In the genomic region with DNA sequence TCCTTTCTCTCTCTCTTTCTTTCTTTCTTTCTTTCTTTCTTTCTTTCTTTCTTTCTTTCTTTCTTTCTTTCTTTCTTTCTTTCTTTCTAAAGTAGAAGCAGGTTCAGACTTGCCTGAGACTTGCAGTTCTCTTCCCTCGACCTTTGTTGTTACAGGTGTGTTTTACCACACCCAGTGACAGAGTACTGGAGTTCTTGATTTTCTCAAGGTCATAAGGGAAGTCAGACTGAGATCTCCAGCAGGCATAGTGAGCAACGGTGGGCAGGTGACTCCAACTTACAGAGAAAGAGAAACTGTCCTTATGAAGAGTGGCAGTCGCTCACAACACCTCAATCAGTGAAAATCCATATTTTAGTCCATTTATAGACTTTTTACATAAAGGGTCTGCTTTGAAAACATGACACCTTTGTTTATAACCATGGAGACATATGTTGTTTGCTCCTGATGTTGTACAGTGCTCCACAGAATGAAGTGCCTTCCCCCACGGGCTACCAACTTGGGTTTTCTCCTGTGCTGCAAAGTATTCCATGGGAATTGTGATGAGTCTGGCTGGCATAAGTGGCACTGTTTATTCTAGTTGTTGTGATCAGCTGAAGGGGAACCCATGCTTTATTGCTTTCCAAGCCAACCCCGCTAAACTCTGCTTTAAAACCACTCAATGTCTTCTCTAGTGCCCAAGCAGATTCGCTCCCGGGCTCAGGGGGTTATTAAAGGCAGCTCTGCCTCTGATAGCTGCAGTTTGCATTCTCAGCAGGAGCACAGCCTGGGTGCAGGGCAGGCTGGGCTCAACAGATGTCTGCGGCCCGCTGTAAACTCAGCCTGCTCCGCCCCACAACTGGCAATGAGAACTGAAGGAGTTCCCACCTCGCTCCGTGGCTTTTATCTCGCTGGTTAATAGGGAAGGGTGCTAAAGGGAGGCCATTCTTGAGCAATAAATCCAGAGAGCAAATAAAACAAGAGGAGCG, we compare ENCODE assay signal across 11 mouse cellular contexts.
A peak's percentile ranks its signal among the peaks of the same experiment; 100 is the strongest.
DNase-seq lines count a peak whose midpoint lies in the region; ATAC-seq and TF ChIP-seq lines count a peak whose summit lies in the region.
"Had no signal": no experiment of that assay in that cellular context is flagged by ENCODE, and none has a peak within 500 bp of the region (broad histone marks: within the 10 kb centered on the region; RNA-seq: fewer than 3 reads in every experiment).

No protein-coding gene starts in this region.

- 27% methylated on average over 14 of the region's 14 CpGs for WGBS in forebrain, embryonic 14.5 days
- 27% methylated on average over 14 of the region's 14 CpGs for WGBS in forebrain, embryonic 15.5 days
- WGBS in lung, embryonic 14.5 days, result 24% methylated on average over 14 of the region's 14 CpGs
- WGBS in heart, postnatal 0 days, result 33% methylated on average over 14 of the region's 14 CpGs
- WGBS in small intestine, adult 2 months, result 17% methylated on average over 14 of the region's 14 CpGs
- WGBS in thymus, adult 2 months, result 81% methylated on average over 14 of the region's 14 CpGs

- H3K4me1 ChIP-seq in forebrain, embryonic 14.5 days (ENCODE audit: control insufficient read depth, insufficient read depth, low read length), result 0 out of 2 replicates have a peak, but pooled peaks cover 4% of the 10 kb centered on the region
- H3K4me1 ChIP-seq in forebrain, embryonic 15.5 days, result peaks cover 4% of the 10 kb centered on the region; the same call in 1 of the 2 replicates
- no peaks in the 10 kb centered on the region for H3K4me1 ChIP-seq in lung, embryonic 14.5 days (ENCODE audit: insufficient read depth)
- H3K4me1 ChIP-seq in heart, postnatal 0 days (ENCODE audit: control insufficient read depth, insufficient read depth), result peaks cover 9% of the 10 kb centered on the region; the same call in 1 of the 2 replicates
- H3K4me1 ChIP-seq in small intestine, adult 2 months (ENCODE audit: control insufficient read depth, insufficient read depth, insufficient read length, low read length), result peaks cover 13% of the 10 kb centered on the region
- no peaks in the 10 kb centered on the region for H3K4me1 ChIP-seq in thymus, adult 2 months (replicated peaks; ENCODE audit: control insufficient read depth, insufficient read depth, low read length)
- H3K4me1 ChIP-seq: hindbrain, embryonic 15.5 days; midbrain, embryonic 15.5 days had no signal

- H3K4me3 ChIP-seq in forebrain, embryonic 14.5 days (ENCODE audit: low read depth, low read length), result no peak overlapping the region
- H3K4me3 ChIP-seq in forebrain, embryonic 15.5 days, result no peak overlapping the region
- no peak overlapping the region for H3K4me3 ChIP-seq in lung, embryonic 14.5 days (ENCODE audit: low read depth, low read length)
- H3K4me3 ChIP-seq in heart, postnatal 0 days (ENCODE audit: low read depth, low read length), result no peak overlapping the region
- no peak overlapping the region for H3K4me3 ChIP-seq in small intestine, adult 2 months (ENCODE audit: low read depth, low read length)
- H3K4me3 ChIP-seq in thymus, adult 2 months (ENCODE audit: control insufficient read depth, insufficient read depth, low read length), result no peak overlapping the region
- H3K4me3 ChIP-seq: hindbrain, embryonic 15.5 days; midbrain, embryonic 15.5 days had no signal

- H3K9ac ChIP-seq in forebrain, embryonic 14.5 days (ENCODE audit: low read length), result no peak overlapping the region
- H3K9ac ChIP-seq in forebrain, embryonic 15.5 days (replicated peaks), result no peak overlapping the region
- no peak overlapping the region for H3K9ac ChIP-seq in lung, embryonic 14.5 days
- no peak overlapping the region for H3K9ac ChIP-seq in heart, postnatal 0 days (replicated peaks; ENCODE audit: low read depth, low read length)
- H3K9ac ChIP-seq: hindbrain, embryonic 15.5 days; midbrain, embryonic 15.5 days had no signal

- no peak for ATAC-seq in forebrain, embryonic 14.5 days
- no peak for ATAC-seq in forebrain, embryonic 15.5 days (replicated peaks)
- peak; percentile 38; the same call in 1 of the 2 replicates for ATAC-seq in lung, embryonic 14.5 days (ENCODE audit: insufficient read depth)
- 0 out of 2 replicates have a peak, but pooled peaks have one; percentile 39 for ATAC-seq in heart, postnatal 0 days (ENCODE audit: insufficient read depth, low read depth)
- ATAC-seq: midbrain, embryonic 15.5 days had no signal

- no peak for TF ChIP-seq POLR2A in small intestine, adult 2 months (IDR thresholded peaks at IDR 0.05; ENCODE audit: low read depth, low read length)
- TF ChIP-seq POLR2A in thymus, adult 2 months (IDR thresholded peaks at IDR 0.05; ENCODE audit: control insufficient read depth, extremely low read depth, insufficient read depth, low read length, poor library complexity), result no peak

- DNase-seq in forebrain, embryonic 14.5 days (ENCODE audit: low spot score), result peak; percentile 23
- peak; percentile 44 for DNase-seq in lung, embryonic 14.5 days
- DNase-seq in lung, adult 18-20 months, result no peak
- no peak for DNase-seq in heart, postnatal 0 days (ENCODE audit: low spot score)
- DNase-seq in layer of hippocampus, adult 9-11 months, result no peak
- no peak for DNase-seq in thymus, adult 2 months
- DNase-seq: cerebellum, adult 2 months had no signal

- no peak for TF ChIP-seq CTCF in lung, embryonic 14.5 days (IDR thresholded peaks at IDR 0.05; ENCODE audit: low read depth)
- no peak for TF ChIP-seq CTCF in heart, postnatal 0 days (IDR thresholded peaks at IDR 0.05; ENCODE audit: low read depth)
- TF ChIP-seq CTCF in small intestine, adult 2 months (IDR thresholded peaks at IDR 0.05; ENCODE audit: extremely low read depth, insufficient read length, insufficient replicate concordance, low read depth, low read length), result no peak
- no peak for TF ChIP-seq CTCF in thymus, adult 2 months (IDR thresholded peaks at IDR 0.05; ENCODE audit: borderline replicate concordance, control insufficient read depth, extremely low read depth, insufficient read depth, low read length, poor library complexity)

- no peaks in the 10 kb centered on the region for H3K27me3 ChIP-seq in forebrain, embryonic 14.5 days (replicated peaks; ENCODE audit: control insufficient read depth, insufficient read depth, low read length)
- no peaks in the 10 kb centered on the region for H3K27me3 ChIP-seq in forebrain, embryonic 15.5 days
- H3K27me3 ChIP-seq in lung, embryonic 14.5 days (ENCODE audit: insufficient read depth, low read length), result no peaks in the 10 kb centered on the region
- H3K27me3 ChIP-seq in heart, postnatal 0 days (ENCODE audit: control insufficient read depth, insufficient read depth, low read length), result no peaks in the 10 kb centered on the region
- no peaks in the 10 kb centered on the region for H3K27me3 ChIP-seq in small intestine, adult 2 months (ENCODE audit: control insufficient read depth, insufficient read depth, low read length)
- no peaks in the 10 kb centered on the region for H3K27me3 ChIP-seq in thymus, adult 2 months (ENCODE audit: control insufficient read depth, insufficient read depth, low read length)
- H3K27me3 ChIP-seq: hindbrain, embryonic 15.5 days; midbrain, embryonic 15.5 days had no signal

- H3K36me3 ChIP-seq in forebrain, embryonic 14.5 days (ENCODE audit: control insufficient read depth, insufficient read depth, low read length), result no peaks in the 10 kb centered on the region
- H3K36me3 ChIP-seq in forebrain, embryonic 15.5 days, result no peaks in the 10 kb centered on the region
- no peaks in the 10 kb centered on the region for H3K36me3 ChIP-seq in lung, embryonic 14.5 days (ENCODE audit: insufficient read depth)
- H3K36me3 ChIP-seq in heart, postnatal 0 days (replicated peaks; ENCODE audit: control insufficient read depth, insufficient read depth, low read length), result no peaks in the 10 kb centered on the region
- H3K36me3 ChIP-seq in small intestine, adult 2 months (ENCODE audit: control insufficient read depth, insufficient read depth, low read length), result no peaks in the 10 kb centered on the region
- H3K36me3 ChIP-seq in thymus, adult 2 months (ENCODE audit: control insufficient read depth, insufficient read depth, low read length), result no peaks in the 10 kb centered on the region
- H3K36me3 ChIP-seq: hindbrain, embryonic 15.5 days; midbrain, embryonic 15.5 days had no signal

- H3K27ac ChIP-seq in forebrain, embryonic 14.5 days (ENCODE audit: low read depth, low read length), result no peak overlapping the region
- no peak overlapping the region for H3K27ac ChIP-seq in forebrain, embryonic 15.5 days (replicated peaks)
- H3K27ac ChIP-seq in lung, embryonic 14.5 days (ENCODE audit: low read depth), result no peak overlapping the region
- H3K27ac ChIP-seq in heart, postnatal 0 days (ENCODE audit: low read depth), result no peak overlapping the region
- peak overlapping the region; percentile 48 for H3K27ac ChIP-seq in small intestine, adult 2 months (ENCODE audit: insufficient read depth, low read depth, low read length)
- H3K27ac ChIP-seq in thymus, adult 2 months (ENCODE audit: control insufficient read depth, insufficient read depth, low read length), result no peak overlapping the region
- H3K27ac ChIP-seq: hindbrain, embryonic 15.5 days; midbrain, embryonic 15.5 days had no signal

- no peaks in the 10 kb centered on the region for H3K9me3 ChIP-seq in forebrain, embryonic 14.5 days (replicated peaks; ENCODE audit: control insufficient read depth, low read length)
- no peaks in the 10 kb centered on the region for H3K9me3 ChIP-seq in forebrain, embryonic 15.5 days
- H3K9me3 ChIP-seq in lung, embryonic 14.5 days (ENCODE audit: low read depth, low read length), result no peaks in the 10 kb centered on the region
- no peaks in the 10 kb centered on the region for H3K9me3 ChIP-seq in heart, postnatal 0 days (replicated peaks; ENCODE audit: control insufficient read depth, low read length)
- H3K9me3 ChIP-seq: hindbrain, embryonic 15.5 days; midbrain, embryonic 15.5 days had no signal

- H3K4me2 ChIP-seq in forebrain, embryonic 14.5 days (ENCODE audit: low read length), result no peak overlapping the region
- H3K4me2 ChIP-seq in forebrain, embryonic 15.5 days (replicated peaks), result no peak overlapping the region
- no peak overlapping the region for H3K4me2 ChIP-seq in lung, embryonic 14.5 days
- H3K4me2 ChIP-seq in heart, postnatal 0 days (ENCODE audit: low read depth, low read length), result no peak overlapping the region
- H3K4me2 ChIP-seq: hindbrain, embryonic 15.5 days; midbrain, embryonic 15.5 days had no signal

- no peak for TF ChIP-seq EP300 in heart, postnatal 0 days (IDR thresholded peaks at IDR 0.05; ENCODE audit: low read depth)

Comparison
In these comparisons a context has a peak if more than half of its experiments do, and no peak if none do; other contexts are left out.
1. DNase-seq: peak in forebrain, embryonic 14.5 days (single experiment) and lung, embryonic 14.5 days (single experiment); none in lung, adult 18-20 months (0 of 2), heart, postnatal 0 days (single experiment), layer of hippocampus, adult 9-11 months (single experiment) and thymus, adult 2 months (single experiment).
2. ATAC-seq: peak in lung, embryonic 14.5 days (single experiment) and heart, postnatal 0 days (single experiment); none in forebrain, embryonic 14.5 days (single experiment) and forebrain, embryonic 15.5 days (single experiment).